Mouse (Mus musculus) layer of hippocampus, adult 18-20 months (tissue): ENCODE measurements around the gene Lst1. TPM values are rescaled to one million over a fixed set of nuclear protein-coding genes. Genes with fewer than 3 reads are reported as not detected.

Experiments used
- DNase-seq, 2 experiments: peaks; one replicate each; pipeline ENCODE4 v3.0.0; 2022; ENCODE audit warnings: low spot score in 2 of 2
- total RNA-seq, 2 experiments: library from RNA; stranded (reverse); gene quantifications; 2 replicates each; pipeline ENCODE4 v1.2.3; 2021

Gene Lst1
- total RNA-seq, 2 experiments from 2014 or later: 5.5 to 6.7 TPM

GRCm38 (mm10) chr17:35185639-35186611, 2.3 kb downstream of the Lst1 start:
- peak in 1 of 2 experiments; percentile 54 for DNase-seq

GRCm38 (mm10) chr17:35180093-35180492, 8.1 kb downstream of the Lst1 start:
- DNase-seq: no peak

DNA sequence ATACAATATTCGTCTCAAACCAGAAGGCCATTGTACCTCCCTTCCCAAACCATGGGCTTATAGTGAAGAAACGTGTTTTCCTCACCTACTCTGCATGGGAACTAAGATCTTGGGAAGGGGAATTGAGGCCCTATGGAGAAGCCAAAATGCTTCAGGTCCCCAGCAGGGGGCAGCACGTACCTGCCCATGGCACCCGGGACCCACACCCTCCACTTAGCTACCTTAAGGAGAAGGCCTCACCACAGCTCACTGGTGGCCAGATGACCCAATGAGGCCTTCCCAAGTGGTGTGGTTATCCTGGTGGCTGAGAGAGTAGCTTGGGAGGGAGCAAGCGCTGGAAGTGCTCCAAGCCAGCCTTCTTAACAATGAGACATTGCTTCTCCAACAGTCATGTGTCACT, 9.7 kb downstream of the Lst1 start:
- DNase-seq: peak in 1 of 2 experiments; percentile 70

DNA sequence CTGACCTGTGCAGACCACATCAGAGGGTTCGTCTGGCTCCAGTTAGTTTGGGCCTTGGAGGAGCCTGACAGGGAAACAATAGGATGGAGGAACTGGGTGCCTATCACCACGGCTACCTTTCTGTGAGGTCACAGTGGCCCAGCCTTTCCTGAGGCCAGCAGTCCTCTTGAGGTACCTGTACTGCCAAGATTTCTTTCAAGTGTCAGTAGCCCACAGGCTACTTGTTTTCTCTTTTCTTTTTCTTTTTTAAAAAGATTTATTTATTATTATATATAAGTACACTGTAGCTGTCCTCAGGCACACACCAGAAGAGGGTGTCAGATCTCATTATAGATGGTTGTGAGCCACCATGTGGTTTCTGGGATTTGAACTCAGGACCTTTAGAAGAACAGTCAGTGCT, 12.3 kb downstream of the Lst1 start, which contains the start of gene Aif1:
TSS of gene Aif1 (minus strand) at position 101 of the 400 bp plus-strand sequence.
- DNase-seq: no peak

- DNase-seq: no peak
Measured at GRCm38 (mm10) chr17:35175382-35175781, 12.9 kb downstream of the Lst1 start.

GRCm38 (mm10) chr17:35174201-35174977, 13.8 kb downstream of the Lst1 start:
- no peak for DNase-seq

DNA sequence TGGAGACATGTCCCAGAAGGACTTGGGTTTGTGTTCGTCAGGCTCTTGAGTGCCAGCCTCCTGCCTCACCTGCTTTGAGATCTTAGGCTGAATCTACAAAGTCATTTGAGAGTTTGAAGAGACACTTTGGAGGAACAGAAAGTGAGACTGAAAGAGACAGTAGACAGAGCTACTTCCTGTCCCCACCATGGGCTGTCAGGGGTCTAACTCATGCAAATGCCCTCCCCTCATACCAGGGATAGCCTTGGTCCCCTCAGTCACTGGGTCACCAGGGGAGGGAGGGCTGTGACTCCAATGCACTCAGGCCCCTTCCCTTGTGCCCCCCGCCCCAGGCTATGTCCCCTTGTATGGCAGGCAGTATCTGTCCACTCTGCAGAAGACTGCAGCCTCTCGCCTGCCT, 14.9 kb downstream of the Lst1 start:
- DNase-seq: no peak

DNA sequence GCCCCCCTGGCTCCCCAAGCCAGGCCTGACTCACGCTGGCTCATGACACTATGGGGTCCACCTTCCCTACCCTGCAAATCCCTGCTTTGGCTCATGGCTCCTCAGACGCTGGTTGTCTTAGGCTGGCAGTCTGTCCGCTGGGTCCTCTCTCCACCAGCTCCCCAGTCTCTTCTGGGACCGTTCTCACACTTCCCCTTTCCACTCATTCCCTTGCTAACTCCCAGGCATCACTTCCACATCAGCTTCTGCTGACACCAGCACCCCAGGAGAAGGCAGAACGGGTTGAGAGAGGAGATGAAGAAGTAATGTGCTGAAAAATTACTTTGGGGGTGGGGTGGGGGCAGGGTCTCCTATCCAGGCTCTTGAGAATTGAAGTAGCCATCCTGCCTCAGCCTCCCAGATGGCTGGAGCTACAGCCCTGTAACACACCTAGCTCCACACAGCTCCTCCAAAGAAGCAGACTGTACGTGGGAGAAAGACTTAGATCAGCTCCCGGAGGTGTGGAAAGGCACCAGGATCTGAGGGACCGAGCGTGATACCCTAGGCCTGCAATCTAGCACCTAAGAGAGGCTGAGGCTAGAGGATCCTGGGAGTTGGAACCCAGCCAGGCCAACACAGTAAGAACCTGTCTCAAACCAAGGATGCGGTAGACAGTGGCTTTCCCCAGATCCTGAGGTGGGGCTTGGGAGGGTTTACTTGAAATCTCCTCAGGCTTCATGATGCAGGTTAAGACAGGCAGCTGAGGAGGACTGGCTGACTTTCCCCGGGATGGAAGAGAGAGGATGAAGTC, 15.6 kb downstream of the Lst1 start:
- DNase-seq: no peak

DNA sequence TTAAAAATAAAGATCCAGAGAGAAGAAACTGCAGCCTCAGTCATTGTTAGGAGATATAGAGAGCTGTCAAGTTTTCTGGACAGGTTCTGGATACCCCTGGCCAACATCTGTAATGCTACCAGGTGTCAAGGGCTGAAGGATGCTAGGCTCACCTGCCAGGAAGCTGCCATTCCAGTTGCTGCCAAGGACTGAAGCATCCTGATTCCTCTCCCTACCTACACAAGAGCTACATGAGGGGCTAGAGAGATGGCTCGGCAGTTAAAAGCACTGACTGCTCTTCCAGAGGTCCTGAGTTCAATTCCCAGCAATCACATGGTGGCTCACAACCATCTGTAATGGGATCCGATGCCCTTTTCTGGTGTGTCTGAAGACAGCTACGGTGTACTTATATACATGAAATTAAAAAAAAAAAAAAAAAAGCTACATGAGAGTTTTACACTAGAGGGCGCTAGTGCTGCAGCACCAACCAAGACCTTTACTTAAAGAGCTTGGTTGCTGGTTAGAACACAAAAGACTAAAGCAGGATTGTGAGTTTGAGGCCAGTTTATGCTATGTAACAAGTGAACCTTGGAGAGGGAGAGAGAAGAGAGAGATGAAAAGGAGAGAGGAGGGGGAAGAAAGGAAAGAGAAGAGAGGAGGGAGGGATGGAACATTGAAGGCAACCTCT, 19.6 kb downstream of the Lst1 start:
- no peak for DNase-seq

GRCm38 (mm10) chr17:35167794-35168193, 20.4 kb downstream of the Lst1 start:
- no peak for DNase-seq

- DNase-seq: peak in 1 of 2 experiments; percentile 74
Measured at GRCm38 (mm10) chr17:35166352-35167035, 21.7 kb downstream of the Lst1 start.

- DNase-seq: no peak
Measured at GRCm38 (mm10) chr17:35165451-35166155, 22.6 kb downstream of the Lst1 start.

- DNase-seq: peak; percentile 99
Measured at GRCm38 (mm10) chr17:35164568-35165450, 23.4 kb downstream of the Lst1 start, which contains the start of gene Prrc2a. Gene Prrc2a (minus strand): TSS chr17:35164897.

- DNase-seq: no peak
Measured at GRCm38 (mm10) chr17:35164218-35164567, 24.0 kb downstream of the Lst1 start.

DNA sequence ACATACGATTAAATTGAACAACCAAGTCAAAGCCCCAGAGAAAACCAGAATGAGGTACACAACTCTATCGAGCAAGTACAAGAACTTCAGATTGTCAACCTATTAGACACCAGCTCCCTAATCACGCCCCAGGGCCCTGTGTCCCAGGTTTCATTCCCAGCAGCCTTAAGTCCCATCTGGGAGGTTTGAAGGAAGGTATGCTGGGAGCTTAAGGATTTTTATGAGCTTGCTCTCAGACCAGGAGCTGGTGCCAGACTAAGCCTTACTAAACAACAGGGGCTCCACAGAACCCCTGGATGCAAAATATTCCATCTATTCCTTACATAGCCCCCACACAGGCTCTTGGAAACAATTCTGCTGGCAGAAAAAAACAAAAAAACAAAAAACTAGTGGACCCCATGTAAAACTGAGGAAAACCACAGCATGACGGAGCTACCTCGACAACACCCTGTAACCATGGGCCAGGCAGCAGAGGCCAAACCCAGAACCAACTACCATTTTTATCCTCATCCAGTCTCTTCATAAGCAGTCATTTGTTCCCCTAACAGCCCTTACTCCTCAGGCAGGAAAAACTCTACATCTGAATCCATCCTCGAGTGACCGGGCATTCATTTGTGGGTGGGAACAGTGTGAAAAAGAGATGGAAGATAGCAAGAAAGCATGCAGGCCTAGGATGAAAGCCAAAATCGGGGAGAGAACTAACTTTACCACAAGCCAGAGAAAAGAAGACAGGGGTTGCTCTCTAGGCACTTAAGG, 24.7 kb downstream of the Lst1 start:
- no peak for DNase-seq

DNA sequence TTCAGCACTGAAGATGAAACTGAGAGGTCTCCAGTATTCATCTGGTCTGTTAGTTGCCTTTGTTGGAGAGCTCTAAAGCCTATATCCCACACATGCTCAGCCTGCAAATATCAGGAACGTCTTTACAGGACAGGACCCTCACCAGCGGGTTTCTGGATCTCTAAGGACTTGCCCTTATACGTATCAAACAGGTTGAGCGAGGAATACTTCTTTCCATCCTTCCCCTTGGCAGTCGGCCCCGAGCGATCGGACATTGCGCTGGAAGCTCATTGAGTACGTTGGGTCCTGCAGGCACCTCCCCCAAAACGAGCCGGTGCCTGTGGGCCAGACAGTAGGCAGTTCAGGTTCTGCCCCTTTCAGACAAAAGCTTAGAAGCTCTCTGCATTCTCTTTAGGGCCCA, 25.5 kb downstream of the Lst1 start:
- DNase-seq: no peak

DNA sequence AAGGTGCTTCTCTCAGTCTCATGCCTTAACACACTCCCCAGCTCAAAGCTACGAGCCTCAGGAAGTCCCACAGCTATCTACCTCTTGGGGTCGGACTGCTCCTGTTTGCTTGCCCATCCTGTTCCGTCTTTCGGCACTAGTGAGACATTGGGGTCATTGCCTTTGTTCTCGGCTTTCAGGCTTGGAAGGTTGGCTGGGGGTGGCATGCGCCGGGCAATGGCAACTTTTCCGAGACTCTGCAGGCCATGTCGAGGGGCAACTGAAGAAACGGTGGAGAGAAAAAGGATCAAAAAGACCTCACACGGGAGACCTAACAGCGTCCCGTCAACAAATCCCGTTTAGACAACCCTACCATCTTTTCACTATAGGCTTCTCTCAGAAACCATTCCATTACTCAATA, 26.1 kb downstream of the Lst1 start:
- no peak for DNase-seq

GRCm38 (mm10) chr17:35161421-35161820, 26.8 kb downstream of the Lst1 start:
- DNase-seq: no peak
